Mouse (Mus musculus): Measurements from ENCODE around the gene Popdc2.
A peak's percentile ranks its signal among the peaks of the same experiment; 100 is the strongest.
"Not testable (repeated sequence)": the region's sequence is repeated elsewhere in the genome, so short reads cannot be mapped to it uniquely, and the experiment has no call there.

Popdc2 gene

DNA sequence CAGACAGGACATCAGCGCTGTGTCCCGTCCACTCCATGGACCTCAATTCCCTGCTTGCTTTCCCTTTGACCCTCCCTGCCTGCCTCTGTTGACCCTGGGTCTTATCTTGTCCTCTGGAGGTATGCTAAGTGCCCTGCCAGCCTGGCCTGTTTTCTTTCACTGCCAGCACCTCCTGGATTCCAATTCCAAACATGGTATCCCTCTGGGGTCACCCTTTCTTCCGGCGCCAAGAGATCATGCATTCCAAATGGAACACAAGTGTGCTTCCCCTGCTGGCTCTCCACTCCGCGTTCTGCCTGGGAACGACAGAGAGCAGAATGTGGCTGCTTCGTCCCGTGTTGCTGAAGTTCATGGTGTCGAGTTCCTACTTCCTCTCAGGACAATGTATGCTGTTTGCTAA lies at the start of gene Popdc2:
TSS of gene Popdc2 (plus strand) at position 277 of the 400 bp plus-strand sequence.
- no peak for DNase-seq

DNA sequence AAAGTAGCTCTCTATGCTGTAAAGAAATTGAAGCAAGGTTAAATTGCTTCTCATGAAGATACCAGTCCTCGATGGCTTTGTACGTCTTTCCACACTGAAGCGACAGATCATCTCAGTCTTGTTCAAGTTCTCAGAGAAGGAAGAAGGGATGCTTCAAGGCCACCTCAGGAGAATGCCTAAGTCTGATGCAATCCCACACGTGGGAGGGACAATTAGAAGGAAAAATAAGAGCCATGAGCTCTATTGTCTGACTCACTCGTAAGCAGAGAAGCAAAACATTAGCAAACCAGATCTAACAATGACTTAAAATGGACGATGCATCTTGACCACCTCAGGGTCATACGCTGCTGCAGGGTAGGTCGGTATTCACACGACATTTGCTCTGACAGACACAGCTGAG lies 43.5 kb upstream of the Popdc2 start:
- DNase-seq, result no peak

DNA sequence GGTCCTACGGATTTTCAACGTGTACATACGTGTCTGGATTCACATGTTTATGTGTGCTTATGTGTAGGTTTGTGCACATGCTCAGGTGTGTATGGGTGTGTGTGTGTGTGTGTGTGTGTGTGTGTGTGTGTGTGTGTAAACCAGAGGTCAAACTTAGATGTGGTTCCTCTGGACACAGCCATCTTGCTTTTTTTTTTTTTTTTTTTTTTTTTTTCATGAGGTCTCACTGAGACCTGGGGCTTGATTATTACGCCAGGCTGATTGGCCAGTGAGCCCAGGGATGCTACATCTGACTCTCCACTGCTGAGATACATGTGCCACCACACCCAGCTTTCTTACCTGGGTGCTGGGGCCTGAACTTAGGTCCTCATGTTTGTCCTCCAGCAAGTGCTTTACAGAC lies 42.9 kb upstream of the Popdc2 start:
- DNase-seq, result no peak

DNA sequence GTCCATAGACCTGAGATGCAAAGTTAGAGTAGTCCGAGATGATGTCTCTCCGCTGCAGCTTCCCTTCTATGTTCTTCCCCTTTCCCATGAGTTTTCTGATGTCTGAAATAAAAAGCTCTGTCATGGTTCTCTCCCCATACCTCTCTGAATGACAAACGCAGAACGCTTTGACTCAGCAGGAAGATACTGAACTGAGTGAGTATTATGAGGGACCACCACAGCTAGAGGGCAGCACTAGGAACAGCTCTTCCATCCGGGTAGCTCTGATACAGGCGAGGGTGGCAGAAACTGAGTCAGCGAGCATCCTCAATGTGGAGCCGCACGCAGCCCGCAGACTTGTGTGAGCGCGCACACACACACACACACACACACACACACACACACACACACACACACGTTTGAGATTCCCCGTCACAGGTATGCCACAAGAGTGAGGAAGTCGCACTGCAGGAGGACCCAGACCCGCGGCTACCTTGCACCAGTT lies 40.5 kb upstream of the Popdc2 start:
- peak in 1 of 2 experiments; percentile 46 for DNase-seq

DNA sequence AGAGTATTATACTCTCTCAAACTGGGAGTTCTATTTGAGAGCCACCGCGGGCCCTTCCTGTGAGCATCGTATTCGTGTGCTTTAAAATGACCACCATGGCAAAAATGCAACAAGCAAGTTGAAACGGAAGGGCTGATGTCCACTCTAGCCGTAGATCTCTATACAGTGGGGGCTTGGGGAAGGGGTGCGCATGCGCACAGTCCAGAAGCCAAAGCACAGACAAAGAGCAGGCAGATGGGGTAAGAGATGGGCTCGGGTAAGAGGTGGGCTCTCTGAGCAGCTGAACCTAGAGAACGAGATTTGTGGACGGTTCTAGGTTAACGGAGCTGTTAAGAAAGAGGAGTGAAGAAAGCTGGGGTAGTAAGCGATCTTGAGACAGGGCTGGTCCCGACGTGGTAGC lies 37.7 kb upstream of the Popdc2 start:
- DNase-seq, result no peak

DNA sequence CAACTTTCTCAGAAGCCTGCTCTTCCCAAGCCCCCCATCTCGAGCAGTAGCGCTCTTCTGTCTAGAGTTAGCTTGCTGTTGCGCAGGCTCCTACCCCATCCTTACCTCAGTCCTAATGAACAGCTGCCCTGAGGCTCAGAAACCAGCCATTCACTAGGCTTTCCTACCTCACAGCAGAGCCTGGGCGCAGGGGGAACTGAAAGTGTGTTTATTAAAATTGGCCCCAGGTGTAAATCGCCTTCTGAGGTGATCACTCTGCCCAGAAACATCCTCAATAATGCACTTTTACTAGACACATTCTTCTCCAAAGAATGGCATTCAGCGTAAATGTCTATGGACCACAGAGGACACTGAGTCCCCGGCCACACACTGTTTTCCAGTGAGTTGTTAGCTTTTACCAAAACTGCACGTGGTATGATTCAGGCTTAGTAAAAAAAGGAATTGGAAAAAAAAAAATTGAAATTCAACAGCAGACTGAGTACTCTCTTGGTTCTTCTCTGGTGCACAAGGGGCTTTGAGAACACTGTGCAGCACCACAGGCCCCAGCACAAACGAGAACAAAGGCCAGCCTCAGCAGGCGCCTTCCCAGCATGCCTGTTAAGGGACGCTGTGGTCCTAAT lies 35.1 kb upstream of the Popdc2 start:
- DNase-seq, result no peak

DNA sequence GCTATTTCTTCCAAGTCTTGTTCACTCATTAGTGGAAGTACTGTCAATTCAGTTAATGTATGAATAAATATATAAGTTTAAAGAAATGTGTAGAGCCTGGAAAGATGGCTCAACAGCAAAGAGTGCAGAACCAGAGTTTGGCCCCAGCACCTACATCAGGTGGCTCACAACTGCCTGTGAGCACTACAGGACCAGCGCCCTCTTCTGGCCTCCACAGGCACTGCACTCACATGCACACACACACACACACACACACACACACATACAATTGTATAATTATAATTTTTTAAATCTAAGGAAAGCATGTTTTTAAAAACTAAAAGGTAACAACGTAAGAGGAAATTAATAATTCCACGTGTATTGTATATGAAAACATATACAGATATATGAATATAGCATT lies 32.7 kb upstream of the Popdc2 start:
- no peak for DNase-seq

DNA sequence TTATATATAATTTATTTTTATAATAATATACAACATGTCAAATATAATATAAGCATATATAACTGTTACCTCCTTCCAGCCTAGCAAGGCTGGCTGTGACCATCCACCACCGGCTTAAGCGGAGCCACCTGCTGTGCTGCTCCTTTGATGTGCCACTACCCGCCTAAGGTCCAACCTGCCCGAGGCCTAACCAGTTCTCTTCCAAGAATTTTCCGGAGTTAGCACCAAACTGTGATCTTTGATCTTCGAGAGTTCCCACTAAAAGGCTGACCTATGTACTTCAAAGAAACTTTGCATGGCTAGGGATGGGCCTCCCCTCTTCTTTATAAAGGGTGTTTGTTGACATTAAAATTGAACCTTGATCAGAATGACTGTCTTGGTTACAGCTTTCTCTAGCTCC lies 27.6 kb upstream of the Popdc2 start:
- DNase-seq, result peak; percentile 54 to 71

DNA sequence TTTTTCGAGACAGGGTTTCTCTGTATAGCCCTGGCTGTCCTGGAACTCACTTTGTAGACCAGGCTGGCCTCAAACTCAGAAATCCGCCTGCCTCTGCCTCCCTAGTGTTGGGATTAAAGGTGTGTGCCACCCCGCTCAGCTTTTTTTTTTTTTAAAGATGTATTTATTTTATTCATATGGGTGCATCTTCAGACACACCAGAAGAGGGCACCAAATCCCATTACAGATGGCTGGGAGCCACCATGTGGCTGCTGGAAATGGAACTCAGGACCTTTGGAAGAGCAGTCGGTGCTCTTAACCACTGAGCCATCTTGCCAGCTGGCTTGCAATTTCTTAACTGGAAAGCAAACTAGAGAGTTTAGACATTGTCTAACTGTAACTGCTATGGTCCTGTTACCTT lies 23.9 kb upstream of the Popdc2 start:
- not testable (repeated sequence) for DNase-seq

DNA sequence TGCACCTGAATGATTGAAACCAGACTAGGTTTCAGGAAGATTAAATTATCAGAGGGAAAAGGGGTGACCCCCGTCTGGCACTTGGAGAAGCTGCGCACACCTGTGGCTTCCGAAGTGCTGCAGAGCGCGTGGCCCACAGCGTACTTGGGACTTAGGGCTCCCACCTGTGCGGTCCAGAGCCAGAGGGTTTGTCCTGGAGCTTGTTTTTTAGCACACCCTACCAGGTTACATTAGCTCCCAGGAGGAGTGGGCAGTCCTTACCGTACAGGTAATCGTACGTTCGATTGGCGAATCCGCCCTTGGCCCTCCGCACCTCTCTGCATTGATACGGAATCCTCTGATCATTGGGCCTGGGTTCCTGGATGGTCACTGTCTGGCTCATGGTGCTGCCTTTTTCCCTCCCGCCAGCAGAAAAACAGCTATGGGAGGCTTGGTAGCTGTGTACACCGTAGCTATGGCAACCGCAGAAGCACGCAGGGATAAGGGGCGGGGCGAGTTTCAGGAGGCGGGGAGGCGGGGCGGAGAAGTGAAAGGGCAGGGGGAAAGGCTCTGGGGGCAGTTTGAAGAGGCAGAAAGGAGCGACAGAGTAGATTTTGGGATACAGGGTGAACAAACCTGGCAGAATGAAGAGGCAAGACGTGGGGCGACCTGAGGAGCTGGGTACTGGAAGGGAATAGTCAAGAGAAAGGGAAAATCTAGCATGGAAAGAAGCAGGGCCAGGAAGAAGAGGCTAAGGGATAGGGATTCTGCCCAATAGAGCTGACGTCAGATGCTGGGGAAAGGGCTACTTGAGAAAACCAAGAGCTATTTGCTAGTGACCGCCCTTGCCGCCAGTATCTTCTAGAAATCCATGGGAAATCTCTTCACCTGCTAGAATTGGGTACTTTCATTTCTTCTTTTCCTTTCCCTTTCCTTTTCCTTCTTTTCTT lies 20.3 kb upstream of the Popdc2 start, which contains the start of gene Maats1:
TSS of gene Maats1 (minus strand) at position 748 of the 929 bp plus-strand sequence.
- DNase-seq, result peak; percentile 70 to 77

DNA sequence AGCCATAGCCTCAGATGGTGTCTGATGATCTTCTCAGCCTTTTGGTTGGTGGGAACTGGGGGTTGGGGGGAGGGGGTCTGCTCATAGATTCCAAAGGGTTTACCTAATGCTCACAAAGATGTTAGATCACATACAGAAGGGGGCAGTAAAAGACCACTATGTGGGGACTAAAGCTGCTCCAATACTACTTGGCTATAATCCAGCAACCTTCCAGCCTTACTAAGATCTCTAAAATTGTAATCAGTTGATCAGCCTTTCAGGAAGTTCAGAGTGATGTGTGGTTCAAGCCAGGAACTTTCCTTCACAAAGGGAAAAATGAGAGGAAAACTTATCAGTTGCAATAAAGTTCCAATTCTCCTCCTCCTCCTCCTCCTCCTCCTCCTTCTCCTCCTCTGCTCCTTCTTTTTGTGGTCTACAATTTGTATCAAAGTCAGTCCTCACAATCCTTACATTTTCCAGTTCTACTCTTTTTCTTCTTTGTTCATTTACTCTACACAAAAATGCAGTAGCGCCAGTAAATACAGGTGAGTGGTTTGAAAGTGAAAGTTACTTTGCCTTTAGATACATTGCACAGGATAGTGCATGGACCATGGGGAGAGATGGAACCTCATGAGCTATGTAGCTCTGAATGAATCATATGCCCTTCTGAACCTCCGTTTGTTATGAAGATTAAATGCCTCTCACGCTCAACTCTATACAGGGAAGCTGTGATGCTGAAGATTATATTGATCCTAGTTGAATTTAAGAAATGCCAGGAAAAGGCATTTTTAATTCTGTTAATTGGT lies 16.9 kb upstream of the Popdc2 start:
- no peak for DNase-seq

DNA sequence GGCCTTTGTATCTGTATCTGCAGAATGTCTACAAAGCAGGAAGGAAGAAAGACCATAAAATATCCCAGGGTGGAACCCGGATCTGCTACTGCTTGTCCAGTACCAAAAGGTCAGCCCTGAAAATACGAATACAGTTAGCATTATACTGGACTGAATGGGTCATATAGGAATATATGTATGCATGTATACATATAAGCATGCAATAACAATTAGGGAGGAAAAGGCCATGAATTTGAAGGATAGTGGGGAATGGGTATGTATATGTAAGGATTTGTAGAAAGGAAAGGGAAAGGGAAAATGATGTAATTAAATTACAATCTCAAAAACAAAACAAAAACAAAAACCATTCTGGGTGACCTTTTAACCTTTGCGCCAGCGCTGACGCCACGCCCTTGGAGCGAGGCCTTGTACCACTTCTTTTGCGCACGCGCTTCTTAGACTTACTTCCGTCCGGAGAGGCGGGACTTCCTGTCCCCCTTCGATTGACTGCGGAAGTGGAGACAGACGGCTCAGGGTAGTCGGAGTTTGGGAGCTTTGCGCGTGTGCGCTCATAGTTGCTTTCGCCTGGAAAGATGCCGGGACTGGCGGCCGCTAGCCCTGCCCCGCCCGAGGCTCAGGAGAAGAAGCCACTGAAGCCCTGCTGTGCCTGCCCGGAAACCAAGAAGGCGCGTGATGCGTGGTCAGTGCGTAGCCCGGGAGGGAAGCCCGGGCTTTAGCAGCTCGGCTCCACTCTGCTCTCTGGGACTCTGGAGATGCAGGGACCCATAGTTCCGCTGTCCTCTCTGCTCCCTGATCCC lies 15.3 kb upstream of the Popdc2 start, which contains the start of the genes Cox17 and Gm21987:
TSS of gene Cox17 (plus strand) at position 463 of the 797 bp plus-strand sequence.
TSS of gene Gm21987 (plus strand) at position 512 of the 797 bp plus-strand sequence.
- peak; percentile 95 to 96 for DNase-seq

DNA sequence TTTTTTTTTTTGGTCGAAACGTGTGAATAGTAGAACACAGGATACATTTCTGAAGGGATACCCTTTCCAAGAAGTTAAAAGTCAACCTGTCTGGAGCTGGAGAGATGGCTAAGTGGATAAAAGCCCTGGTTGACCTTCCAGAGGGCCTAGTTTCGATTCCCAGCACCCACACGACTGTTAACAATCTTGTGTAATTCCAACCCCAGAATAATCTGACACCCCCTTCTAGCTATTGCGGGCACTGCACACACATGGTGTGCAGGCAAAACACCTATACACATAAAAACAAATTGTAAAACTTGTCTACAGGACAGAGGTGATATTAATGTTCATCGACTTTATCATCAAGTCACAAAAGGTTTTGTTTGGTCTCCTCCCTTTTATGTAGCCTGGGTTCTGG lies 14.4 kb upstream of the Popdc2 start:
- no peak for DNase-seq

DNA sequence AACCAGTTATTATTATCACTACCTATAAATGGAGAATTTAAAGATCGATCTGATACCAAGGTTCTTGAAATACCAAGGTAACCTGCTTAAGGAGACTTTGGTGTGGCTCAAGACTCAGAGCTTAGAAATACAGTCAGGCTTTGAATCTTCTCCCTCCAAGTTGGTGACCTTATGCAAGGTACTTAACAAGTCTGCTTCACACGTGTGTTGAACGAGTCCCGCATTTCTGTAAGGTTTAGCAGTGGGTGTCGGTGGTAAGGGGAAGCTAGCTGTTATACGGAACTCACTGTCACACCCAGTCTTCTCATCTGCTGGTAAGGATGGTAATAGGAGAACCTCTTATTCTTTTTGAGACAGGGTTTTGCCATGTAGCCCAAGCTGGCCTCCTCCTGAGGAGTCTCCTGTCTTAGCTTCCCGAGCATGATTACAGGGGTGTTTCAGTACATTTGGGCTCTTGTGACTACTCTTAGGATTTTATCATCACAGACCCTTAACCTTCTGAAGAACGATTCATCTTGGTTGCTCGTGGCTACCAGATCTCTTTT lies 13.7 kb upstream of the Popdc2 start:
- no peak for DNase-seq

DNA sequence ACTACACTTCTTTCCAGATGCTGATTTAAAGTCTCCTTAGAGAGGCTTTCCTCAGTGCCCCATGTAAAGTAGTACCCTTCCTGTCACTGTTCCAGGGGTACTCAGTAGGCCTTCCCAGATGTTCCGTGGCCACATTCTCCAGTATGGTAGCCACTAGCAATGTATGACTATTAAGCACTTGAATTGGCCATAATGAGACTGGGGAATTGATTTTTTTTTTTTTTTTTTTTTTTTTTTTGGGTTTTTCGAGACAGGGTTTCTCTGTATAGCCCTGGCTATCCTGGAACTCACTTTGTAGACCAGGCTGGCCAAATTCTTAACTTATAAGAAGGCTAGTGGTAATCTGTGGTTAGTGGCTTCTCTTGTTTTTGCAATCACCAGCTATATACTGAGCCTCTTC lies 12.1 kb upstream of the Popdc2 start:
- DNase-seq, result no peak

DNA sequence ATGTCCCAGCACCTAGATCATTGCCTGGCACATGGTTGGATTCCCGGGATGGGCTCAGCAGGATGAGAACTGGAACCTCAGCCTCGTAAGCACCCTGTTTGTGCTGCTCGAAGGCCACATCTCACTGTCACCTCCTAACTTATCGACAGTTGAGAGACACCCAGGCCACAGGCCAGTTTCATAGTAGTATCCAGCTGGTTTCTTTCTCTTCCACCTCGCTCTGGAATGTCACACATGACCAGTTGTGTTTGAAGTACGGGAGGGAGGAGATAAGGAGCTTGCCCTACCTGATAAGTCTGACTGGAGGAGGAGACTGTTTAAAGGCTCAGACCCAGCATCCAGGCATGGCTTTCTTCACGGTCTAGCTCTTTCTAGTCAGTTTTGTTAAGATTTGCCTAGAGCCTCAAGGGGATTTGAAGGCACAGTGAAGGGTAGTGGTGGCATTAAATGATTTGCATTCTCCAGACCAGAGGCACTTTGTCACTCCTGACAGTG lies 11.6 kb upstream of the Popdc2 start:
- no peak for DNase-seq

DNA sequence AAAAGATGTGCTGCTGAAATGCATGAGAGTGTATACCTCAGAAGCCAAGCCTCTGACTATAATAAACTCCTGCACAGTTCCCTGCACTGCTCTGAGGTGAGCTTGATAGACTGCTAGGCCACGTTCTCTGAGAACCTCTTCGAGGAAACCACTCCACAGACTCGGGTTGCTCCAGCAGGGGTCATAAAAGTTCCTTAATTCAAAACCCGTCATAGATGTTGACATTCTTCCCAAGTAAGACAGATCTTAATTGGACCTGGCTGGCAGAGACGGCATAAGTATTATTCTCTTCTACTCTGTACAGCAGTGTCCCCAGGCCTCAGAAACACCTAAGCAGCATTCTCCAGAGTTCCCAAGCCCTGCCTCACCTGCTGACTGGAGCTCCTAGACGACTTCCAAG lies 11.1 kb upstream of the Popdc2 start:
- no peak for DNase-seq

DNA sequence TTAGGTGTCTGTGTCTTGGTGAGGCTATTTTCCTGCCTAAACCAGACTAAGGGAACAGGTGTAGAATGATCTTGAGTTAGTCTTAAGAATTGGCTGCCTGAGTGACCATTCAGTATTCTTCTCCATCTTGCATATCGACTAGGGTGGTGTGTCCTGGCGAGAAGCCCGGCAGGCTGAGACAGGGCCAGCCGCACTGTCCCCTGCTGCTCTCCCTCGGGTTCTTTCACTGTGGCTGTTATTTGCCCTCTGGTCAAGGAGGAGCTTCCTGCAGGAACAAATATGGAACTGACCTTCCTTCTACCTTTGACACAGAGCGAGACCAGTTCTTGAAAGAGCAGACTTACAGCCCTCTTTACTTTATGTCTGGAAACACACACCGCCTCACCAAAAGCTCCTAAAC lies 10.0 kb upstream of the Popdc2 start:
- no peak for DNase-seq

DNA sequence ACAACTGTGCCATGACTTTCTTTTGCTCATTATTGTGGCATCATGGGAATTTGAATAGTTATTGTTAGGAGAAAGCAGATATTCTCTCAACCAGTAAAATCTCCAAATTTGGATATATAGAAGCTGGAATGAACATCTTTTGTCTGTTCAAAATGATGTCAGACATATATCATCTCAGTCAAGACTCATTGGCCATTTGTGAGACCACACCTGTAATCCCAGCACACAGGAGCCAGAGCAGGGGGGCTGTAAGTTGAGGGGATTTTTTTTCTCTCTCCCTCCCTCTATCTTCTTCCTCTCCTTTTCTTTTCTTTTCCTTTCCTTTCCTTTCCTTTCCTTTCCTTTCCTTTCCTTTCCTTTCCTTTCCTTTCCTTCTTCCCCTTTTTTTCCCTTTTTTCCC lies 9.2 kb upstream of the Popdc2 start:
- DNase-seq, result no peak

DNA sequence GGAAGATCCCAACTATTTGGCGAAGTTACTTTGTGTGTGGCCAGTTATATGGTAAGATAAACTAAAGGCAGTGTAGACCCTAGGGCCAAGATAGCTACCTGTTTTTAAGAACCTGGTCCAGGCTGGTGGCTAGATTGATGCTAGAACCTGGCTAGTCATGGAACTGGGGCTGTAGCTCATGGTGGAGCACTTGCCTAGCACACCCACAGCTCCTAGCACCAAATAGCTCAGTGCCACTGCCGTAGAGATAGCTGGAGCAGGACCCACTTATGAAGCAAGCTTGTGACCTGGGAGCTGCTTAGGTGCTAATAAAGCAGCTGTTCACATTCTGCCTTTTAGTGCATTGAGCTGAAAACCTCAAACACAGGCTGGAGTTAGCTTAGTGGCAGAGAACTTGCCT lies 8.4 kb upstream of the Popdc2 start:
- DNase-seq, result no peak

DNA sequence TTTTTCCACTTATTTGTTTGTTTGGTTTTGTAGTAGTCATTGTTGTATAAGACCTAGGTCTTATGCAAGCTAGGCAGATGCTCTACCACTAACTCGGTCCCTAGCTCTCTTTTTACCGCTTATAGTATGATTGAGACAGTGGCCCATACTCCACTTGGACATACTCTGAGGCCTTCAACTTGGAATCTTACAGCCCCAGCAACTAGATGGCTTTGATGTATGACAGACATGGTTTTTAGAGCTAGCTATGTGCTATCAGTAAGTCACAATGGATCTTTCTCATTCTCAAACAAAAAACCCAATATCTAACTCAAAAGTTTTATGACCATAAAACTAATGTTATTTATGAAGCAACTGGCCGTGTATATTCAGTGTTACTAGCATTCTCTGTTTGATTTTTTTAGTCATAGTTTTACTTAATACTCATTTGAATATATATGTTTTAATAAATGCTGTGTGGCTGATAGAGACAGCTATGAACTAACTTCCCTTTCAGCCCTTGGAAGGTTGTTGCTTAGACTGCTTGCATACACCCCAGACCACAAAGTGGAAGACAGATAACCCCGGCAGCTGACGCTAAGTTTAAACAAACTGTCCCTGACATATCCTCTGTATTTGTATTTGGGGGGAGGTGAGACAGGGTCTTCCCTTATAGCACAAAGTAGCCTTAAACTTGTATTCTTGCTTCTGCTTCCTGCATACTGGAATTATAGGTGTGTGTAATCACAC lies 7.7 kb upstream of the Popdc2 start:
- DNase-seq, result no peak
